Mouse (Mus musculus): ENCODE data around the gene Fastkd2. TPM values are rescaled to one million over a fixed set of nuclear protein-coding genes. Genes with fewer than 3 reads are reported as not detected.

Fastkd2 gene
- polyA plus RNA-seq, 1 experiment = 42.0 TPM

DNA sequence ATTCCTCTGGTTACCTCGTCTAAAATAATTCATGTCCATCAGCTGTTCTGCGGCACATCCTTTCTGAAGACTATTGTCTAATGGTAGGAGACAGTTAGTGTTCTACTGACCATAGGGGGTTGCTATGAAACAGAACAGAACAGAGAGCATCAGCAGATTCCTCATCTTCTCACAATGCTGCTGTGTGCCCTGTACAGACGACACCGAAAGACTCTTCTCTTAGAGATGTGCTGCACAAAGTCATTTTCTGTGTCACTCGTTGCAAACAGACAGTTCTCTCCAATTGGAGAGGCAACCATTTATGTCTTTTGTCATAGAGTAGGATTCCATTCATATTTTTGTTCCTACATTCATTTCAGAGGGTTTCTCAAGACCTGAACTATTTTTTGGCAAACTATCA lies 38.8 kb downstream of the Fastkd2 start, which contains the start of gene 4933402D24Rik:
Gene 4933402D24Rik, minus strand, starts transcription at position 101 of the 400 bp plus-strand sequence.
- Histone ChIP-seq H3K9ac (ENCODE audit: low read depth, poor library complexity, severe bottlenecking) (no peak within 1 kb of the TSS), H3K27me3 (ENCODE audit: control insufficient read depth, insufficient read depth, low read length, poor library complexity, severe bottlenecking) (no peaks in the 10 kb centered on the region), H3K4me3 (ENCODE audit: low read depth, low read length) (no peak within 1 kb of the TSS), H3K27ac (ENCODE audit: insufficient read depth, low read length) (no peak within 1 kb of the TSS), H3K4me1 (ENCODE audit: control insufficient read depth, insufficient read depth, low read length) (no peaks in the 10 kb centered on the region), H3K36me3 (ENCODE audit: control insufficient read depth, insufficient read depth, low read length, poor library complexity, severe bottlenecking) (no peaks in the 10 kb centered on the region), H3K9me3 (replicated peaks; ENCODE audit: control insufficient read depth, insufficient read depth, low read length, poor library complexity, severe bottlenecking) (no peaks in the 10 kb centered on the region)
- no peak for TF ChIP-seq CTCF (IDR thresholded peaks at IDR 0.05; ENCODE audit: low read depth, low read length)
- no peak for TF ChIP-seq EP300 (IDR thresholded peaks at IDR 0.05; ENCODE audit: insufficient read depth, low read depth, low read length)
- no peak for TF ChIP-seq POLR2A (IDR thresholded peaks at IDR 0.05; ENCODE audit: insufficient read depth, low read length)

DNA sequence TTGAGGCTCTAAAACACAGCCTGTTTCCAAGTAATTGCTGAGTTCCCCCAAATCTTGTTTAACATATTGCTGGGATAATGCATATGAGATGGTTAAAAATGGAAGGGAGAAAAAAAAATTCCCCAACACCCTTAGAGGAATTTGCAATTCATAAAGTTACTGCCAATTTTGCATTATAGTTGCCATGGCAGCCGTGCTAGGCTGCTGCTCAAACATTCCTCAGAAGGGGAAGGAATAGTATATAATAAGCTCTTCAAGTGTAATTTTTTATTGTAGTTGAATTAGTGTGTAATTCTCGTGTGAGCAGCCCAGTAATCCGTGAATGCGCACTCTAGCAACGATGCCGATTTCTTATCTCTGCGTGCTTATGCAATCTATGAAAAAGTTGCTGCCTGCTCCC lies 39.9 kb downstream of the Fastkd2 start:
- Histone ChIP-seq H3K9ac (ENCODE audit: low read depth, poor library complexity, severe bottlenecking) (no peak overlapping the region), H3K36me3 (ENCODE audit: control insufficient read depth, insufficient read depth, low read length, poor library complexity, severe bottlenecking) (no peaks in the 10 kb centered on the region), H3K9me3 (replicated peaks; ENCODE audit: control insufficient read depth, insufficient read depth, low read length, poor library complexity, severe bottlenecking) (no peaks in the 10 kb centered on the region), H3K27ac (ENCODE audit: insufficient read depth, low read length) (no peak overlapping the region), H3K27me3 (ENCODE audit: control insufficient read depth, insufficient read depth, low read length, poor library complexity, severe bottlenecking) (no peaks in the 10 kb centered on the region), H3K4me1 (ENCODE audit: control insufficient read depth, insufficient read depth, low read length) (no peaks in the 10 kb centered on the region), H3K4me3 (ENCODE audit: low read depth, low read length) (no peak overlapping the region)
- TF ChIP-seq EP300 (IDR thresholded peaks at IDR 0.05; ENCODE audit: insufficient read depth, low read depth, low read length) (no peak), CTCF (IDR thresholded peaks at IDR 0.05; ENCODE audit: low read depth, low read length) (no peak), POLR2A (IDR thresholded peaks at IDR 0.05; ENCODE audit: insufficient read depth, low read length) (no peak)

- no peak for TF ChIP-seq EP300 (IDR thresholded peaks at IDR 0.05; ENCODE audit: insufficient read depth, low read depth, low read length)
- no peak for TF ChIP-seq CTCF (IDR thresholded peaks at IDR 0.05; ENCODE audit: low read depth, low read length)
- no peak for TF ChIP-seq POLR2A (IDR thresholded peaks at IDR 0.05; ENCODE audit: insufficient read depth, low read length)
- Histone ChIP-seq H3K27ac (ENCODE audit: insufficient read depth, low read length) (no peak overlapping the region), H3K36me3 (ENCODE audit: control insufficient read depth, insufficient read depth, low read length, poor library complexity, severe bottlenecking) (no peaks in the 10 kb centered on the region), H3K4me1 (ENCODE audit: control insufficient read depth, insufficient read depth, low read length) (no peaks in the 10 kb centered on the region), H3K27me3 (ENCODE audit: control insufficient read depth, insufficient read depth, low read length, poor library complexity, severe bottlenecking) (no peaks in the 10 kb centered on the region), H3K9ac (ENCODE audit: low read depth, poor library complexity, severe bottlenecking) (no peak overlapping the region), H3K9me3 (replicated peaks; ENCODE audit: control insufficient read depth, insufficient read depth, low read length, poor library complexity, severe bottlenecking) (no peaks in the 10 kb centered on the region), H3K4me3 (ENCODE audit: low read depth, low read length) (no peak overlapping the region)
Observed at GRCm38 (mm10) chr1:63776396-63776795, 46.0 kb downstream of the Fastkd2 start.

DNA sequence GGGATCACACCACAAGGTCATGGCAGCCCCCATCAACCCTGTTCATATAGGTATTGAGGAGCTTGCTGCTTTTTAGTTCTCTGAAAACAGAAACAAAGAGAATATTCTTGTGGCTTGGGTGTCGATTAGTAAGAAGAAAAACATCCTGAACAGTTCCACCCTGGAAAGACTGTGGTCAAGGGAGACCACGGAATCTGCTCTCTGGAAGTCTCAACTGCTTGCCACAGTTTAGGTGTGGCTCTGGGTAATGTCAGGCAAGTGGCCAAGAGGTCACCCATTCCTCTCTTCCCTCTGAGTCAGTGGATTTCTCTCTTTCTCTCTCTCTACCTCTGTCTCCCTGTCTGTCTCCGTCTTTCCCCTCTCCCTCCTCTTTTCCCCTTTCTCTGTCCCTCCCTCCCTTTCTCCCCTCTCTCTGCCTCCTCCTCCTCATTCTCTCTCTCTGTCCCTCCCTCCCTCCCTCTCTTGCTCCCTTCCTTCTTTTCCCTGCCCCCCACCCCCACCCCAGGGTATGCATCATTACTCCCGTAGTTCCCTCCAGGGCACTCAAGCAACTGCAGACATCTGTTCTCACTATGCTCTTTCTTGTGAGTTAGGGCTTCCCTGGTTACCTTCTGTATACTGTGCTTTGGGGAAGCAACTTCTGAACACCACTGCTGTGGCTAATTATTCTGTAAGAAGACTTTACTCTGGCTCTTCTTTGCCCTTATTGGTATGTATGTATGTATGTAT lies 46.7 kb downstream of the Fastkd2 start:
- Histone ChIP-seq H3K9me3 (replicated peaks; ENCODE audit: control insufficient read depth, insufficient read depth, low read length, poor library complexity, severe bottlenecking) (no peaks in the 10 kb centered on the region), H3K4me1 (ENCODE audit: control insufficient read depth, insufficient read depth, low read length) (no peaks in the 10 kb centered on the region), H3K27ac (ENCODE audit: insufficient read depth, low read length) (no peak overlapping the region), H3K9ac (ENCODE audit: low read depth, poor library complexity, severe bottlenecking) (no peak overlapping the region), H3K4me3 (ENCODE audit: low read depth, low read length) (no peak overlapping the region), H3K36me3 (ENCODE audit: control insufficient read depth, insufficient read depth, low read length, poor library complexity, severe bottlenecking) (no peaks in the 10 kb centered on the region), H3K27me3 (ENCODE audit: control insufficient read depth, insufficient read depth, low read length, poor library complexity, severe bottlenecking) (no peaks in the 10 kb centered on the region)
- TF ChIP-seq CTCF (IDR thresholded peaks at IDR 0.05; ENCODE audit: low read depth, low read length) = no peak

DNA sequence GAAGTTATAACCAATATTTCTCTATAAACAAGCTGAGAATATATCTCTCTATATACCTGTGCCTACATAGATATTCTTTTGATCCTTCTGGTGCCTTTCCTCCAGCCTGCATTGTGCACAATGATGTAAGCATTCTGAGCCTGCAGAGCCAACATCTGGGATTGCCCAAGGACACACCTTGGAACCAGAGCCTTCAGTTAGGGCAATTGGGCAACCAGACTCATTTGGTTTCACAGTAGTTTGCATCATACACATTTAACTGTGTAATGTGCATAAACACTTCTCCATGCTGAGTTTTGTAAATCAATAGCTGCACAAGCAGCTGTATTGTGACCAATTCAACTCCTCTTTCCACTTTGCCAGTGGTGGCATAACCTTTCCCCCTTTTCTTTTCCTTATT lies 63.9 kb downstream of the Fastkd2 start:
- Histone ChIP-seq H3K9me3 (replicated peaks; ENCODE audit: control insufficient read depth, insufficient read depth, low read length, poor library complexity, severe bottlenecking) (no peaks in the 10 kb centered on the region), H3K36me3 (ENCODE audit: control insufficient read depth, insufficient read depth, low read length, poor library complexity, severe bottlenecking) (no peaks in the 10 kb centered on the region), H3K4me1 (ENCODE audit: control insufficient read depth, insufficient read depth, low read length) (no peaks in the 10 kb centered on the region), H3K27me3 (ENCODE audit: control insufficient read depth, insufficient read depth, low read length, poor library complexity, severe bottlenecking) (no peaks in the 10 kb centered on the region), H3K9ac (ENCODE audit: low read depth, poor library complexity, severe bottlenecking) (no peak overlapping the region), H3K4me3 (ENCODE audit: low read depth, low read length) (no peak overlapping the region), H3K27ac (ENCODE audit: insufficient read depth, low read length) (no peak overlapping the region)
- TF ChIP-seq POLR2A (IDR thresholded peaks at IDR 0.05; ENCODE audit: insufficient read depth, low read length) (no peak), CTCF (IDR thresholded peaks at IDR 0.05; ENCODE audit: low read depth, low read length) (no peak), EP300 (IDR thresholded peaks at IDR 0.05; ENCODE audit: insufficient read depth, low read depth, low read length) (no peak)

Other genes with a start within 250 kb of the Fastkd2 start
- not detected in 2 replicates for gene Gm39653, start 114.6 kb upstream of the Fastkd2 start, polyA plus RNA-seq (2011; ENCODE audit: insufficient read depth, insufficient read length, low read depth, missing spikeins)
- not detected in 2 replicates for gene Dytn, start 43.7 kb upstream of the Fastkd2 start, polyA plus RNA-seq (2011; ENCODE audit: insufficient read depth, insufficient read length, low read depth, missing spikeins)
- gene Mdh1b, start 296 bp upstream of the Fastkd2 start, polyA plus RNA-seq (2011; ENCODE audit: insufficient read depth, insufficient read length, low read depth, missing spikeins) = 0.38 TPM in 1 of 2 replicates, not detected in the other
- gene 4933402D24Rik, start 38.7 kb downstream of the Fastkd2 start, polyA plus RNA-seq (2011; ENCODE audit: insufficient read depth, insufficient read length, low read depth, missing spikeins) = not detected in 2 replicates